Mouse (Mus musculus): ENCODE measurements around the gene Ptpn3.

DNA sequence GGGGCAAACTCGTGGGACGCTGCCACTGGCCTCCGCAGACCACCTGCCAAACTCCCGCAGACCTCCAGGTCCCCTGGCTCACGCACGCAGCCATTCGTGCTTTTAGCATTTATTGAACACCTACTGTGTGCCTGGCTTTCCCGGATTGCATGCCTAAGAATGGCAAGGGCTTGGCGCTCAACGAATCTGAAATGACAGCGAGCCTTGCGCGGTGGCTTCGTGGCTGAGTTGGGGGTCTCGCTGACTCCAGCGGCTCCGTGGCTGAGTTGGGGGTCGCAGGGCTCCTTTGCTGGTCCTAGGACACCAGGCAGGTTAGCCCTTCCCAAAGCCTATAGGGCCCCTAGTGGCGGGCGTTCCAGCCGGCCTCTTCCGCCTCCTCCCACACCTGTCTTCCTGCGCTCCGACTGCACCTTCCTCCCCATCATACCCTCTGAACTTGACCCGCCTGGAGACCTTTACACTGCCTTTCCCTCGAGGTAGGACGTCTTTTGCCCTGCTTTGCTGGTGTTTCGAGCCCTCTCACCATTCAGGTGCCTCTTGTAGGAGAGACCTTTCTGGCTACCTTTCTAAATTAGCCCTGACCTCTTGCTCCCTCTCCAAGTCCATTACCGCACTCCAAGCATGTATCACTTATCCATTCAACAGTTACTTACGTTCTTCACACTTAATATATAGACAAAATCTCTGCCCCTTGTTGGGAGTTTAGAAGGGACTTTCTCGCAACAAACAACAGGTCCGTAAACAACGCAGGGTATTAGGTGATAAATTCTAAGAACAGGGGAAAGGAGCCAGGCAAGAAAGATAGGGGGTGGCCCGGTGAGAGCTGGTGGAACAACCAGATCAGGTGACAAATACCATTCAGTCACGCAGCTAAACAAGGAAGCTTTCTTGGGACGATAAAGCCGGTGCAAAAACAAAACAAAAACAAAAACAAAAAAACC, 898 bp downstream of the Ptpn3 start:
- TF ChIP-seq CTCF (IDR thresholded peaks at IDR 0.05; ENCODE audit: control insufficient read depth, insufficient read depth, low read length) (no peak), POLR2A (IDR thresholded peaks at IDR 0.05; ENCODE audit: borderline replicate concordance, control insufficient read depth, low read depth, low read length) (no peak)
